Mouse (Mus musculus) megakaryocyte progenitor cell, adult 5-6 weeks (primary cell): ENCODE results near the gene Cnfn. TPM values are rescaled to one million over a fixed set of nuclear protein-coding genes. Genes with fewer than 3 reads are reported as not detected.
"Not testable (repeated sequence)": the region's sequence is repeated elsewhere in the genome, so short reads cannot be mapped to it uniquely, and the experiment has no call there.

Experiments used
- ATAC-seq: replicated peaks from 2 replicates; pipeline ENCODE4 v1.8.0; 2016; ENCODE audit warnings: mild to moderate bottlenecking, moderate TSS enrichment, inconsistent platforms; ENCODE audit not compliant: poor library complexity
- total RNA-seq, 2 experiments: library from RNA; stranded (forward) in 1 of 2; stranded (reverse) in 1 of 2; fragments of 157-497, 149-512 nt in 1 of 2; fragments of 200-1000 nt in 1 of 2; gene quantifications; 2 replicates each; pipeline versions ENCODE4 v1.2.3 to v1.2.4; 2015 to 2017

Gene Cnfn
- total RNA-seq, 2 experiments from 2014 or later: not detected

- peak; percentile 44 for ATAC-seq
Measured at GRCm38 (mm10) chr7:25367632-25368293, 1.8 kb downstream of the Cnfn start.

GRCm38 (mm10) chr7:25365937-25366625 lies 3.4 kb downstream of the Cnfn start:
- no peak for ATAC-seq

- no peak for ATAC-seq
Measured at GRCm38 (mm10) chr7:25363632-25364031, 5.9 kb downstream of the Cnfn start.

DNA sequence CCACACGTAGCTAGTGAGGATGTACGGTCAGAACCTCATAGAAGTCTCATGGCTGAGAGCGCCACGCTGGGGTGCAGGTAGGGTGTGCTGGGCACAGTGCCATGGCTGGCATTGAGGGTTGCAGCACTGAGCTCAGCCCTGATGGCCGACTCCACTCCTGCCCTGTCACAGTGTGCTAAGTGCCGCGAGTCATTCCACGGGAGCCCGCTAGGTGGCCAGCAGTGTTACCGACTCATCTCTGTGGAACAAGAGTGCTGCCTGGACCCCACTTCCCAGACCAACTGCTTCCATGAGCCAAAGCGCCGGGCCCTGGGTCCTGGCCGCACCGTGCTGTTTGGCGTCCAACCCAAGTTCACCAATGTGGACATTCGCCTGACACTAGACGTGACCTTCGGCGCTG lies 6.4 kb downstream of the Cnfn start:
- ATAC-seq: peak; percentile 23

DNA sequence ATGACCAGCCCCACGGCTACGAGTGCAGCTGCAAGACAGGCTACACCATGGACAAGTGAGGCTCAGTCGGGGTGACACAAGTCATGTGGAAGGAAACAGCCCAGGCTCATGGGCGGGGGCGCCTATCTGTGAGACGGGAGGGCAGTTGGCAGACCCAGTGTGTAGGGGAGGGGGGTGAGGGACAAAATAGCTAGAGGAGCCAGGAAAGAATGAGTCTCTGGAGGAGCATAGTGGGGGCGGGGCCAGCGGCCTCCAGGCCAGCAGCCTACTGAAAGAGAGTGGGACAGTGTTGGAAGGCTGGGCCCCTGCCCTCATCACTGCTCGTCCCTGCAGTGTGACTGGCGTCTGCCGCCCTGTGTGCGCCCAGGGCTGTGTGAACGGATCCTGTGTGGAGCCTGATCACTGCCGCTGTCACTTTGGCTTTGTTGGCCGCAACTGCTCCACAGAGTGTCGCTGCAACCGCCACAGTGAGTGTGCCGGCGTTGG lies 10.8 kb downstream of the Cnfn start:
- no peak for ATAC-seq

GRCm38 (mm10) chr7:25348861-25349260 lies 20.7 kb downstream of the Cnfn start:
- ATAC-seq: no peak

GRCm38 (mm10) chr7:25341000-25341784 lies 28.3 kb downstream of the Cnfn start:
- ATAC-seq: no peak

DNA sequence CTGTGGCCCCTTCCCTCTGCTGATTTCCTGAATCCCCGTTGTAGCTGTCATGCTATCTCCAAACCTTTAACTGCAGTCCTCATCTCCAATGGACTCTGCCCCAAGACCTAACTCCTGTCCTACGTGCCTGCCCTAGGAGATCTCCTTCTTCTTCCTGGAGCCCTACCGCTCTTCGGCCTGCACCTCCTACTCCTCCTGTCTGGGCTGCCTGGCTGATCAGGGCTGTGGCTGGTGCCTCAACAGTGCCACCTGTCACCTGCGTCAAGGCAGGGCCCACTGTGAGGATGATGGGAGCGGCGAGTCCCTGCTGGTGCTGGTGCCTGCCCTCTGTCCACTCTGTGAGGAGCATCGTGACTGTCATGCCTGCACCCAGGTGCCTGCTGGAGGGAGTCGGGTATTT lies 30.2 kb downstream of the Cnfn start:
- no peak for ATAC-seq

GRCm38 (mm10) chr7:25334472-25334871 lies 35.1 kb downstream of the Cnfn start:
- ATAC-seq: no peak

DNA sequence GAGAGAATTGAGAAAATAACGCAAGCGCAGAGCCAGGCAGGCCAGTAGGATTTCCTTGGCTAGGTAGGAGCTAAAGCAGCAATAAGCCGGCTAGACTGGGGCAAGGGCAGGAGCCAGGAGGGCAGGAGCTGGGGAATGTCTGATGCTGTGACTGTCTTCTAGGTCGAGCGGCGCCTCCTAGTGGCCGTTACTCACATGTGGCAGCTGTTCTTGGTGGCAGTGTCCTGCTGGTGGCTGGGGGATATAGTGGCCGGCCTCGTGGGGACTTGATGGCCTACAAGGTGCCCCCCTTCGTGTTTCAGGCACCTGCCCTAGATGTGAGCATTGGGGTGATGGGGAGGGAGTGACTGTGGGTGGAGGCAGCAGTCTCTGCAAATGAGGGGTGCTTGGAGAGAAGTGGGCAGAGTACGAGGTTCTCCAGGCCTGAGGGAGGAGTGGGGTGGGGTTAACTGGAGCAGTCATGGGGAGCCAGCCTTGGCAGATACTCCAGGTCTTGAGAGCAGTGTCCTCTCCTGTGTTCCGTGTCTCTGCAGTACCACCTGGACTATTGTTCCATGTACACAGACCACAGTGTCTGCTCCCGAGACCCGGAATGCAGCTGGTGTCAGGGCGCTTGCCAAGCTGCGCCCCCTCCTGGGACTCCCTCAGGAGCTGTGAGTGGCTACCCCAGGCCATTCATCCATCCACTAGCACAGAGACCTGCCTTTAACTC lies 35.8 kb downstream of the Cnfn start:
- peak; percentile 96 for ATAC-seq

- ATAC-seq: no peak
Measured at GRCm38 (mm10) chr7:25326233-25326632, 43.3 kb downstream of the Cnfn start.

DNA sequence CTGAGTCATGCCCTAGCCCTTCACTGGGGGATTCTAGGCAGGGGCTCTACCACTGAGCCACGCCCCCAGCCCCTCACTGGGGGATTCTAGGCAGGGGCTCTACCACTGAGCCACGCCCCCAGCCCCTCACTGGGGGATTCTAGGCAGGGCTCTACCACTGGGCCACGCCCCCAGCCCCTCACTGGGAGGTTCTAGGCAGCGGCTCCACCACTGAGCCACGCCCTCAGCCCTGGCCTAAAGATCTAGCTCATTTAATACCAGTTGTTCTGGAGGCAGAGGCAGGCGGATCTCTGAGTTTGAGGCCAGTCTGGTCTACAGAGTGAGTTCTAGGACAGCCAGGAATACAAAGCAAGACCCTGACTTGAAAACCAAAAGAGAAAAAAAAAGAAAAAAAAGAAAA lies 44.1 kb downstream of the Cnfn start:
- not testable (repeated sequence) for ATAC-seq

- 0 out of 2 replicates have a peak, but pooled peaks have one; percentile 34 for ATAC-seq
Measured at GRCm38 (mm10) chr7:25323219-25323618, 46.3 kb downstream of the Cnfn start.

- no peak for ATAC-seq
Measured at GRCm38 (mm10) chr7:25322058-25322484, 47.5 kb downstream of the Cnfn start.

Other genes starting within 250 kb of the Cnfn start
- 13.8 and 18.1 TPM in 2 replicates for gene Pou2f2, start 190.0 kb downstream of the Cnfn start, total RNA-seq (2015)
- 2.1 and 4.1 TPM in 2 replicates for gene Pou2f2, start 190.0 kb downstream of the Cnfn start, total RNA-seq (2017)
- gene Dedd2, start 149.1 kb downstream of the Cnfn start, total RNA-seq (2015): 10.7 and 11.0 TPM in 2 replicates
- gene Dedd2, start 149.1 kb downstream of the Cnfn start, total RNA-seq (2017): 14.5 and 17.2 TPM in 2 replicates
- 7.2 and 7.6 TPM in 2 replicates for gene Zfp526, start 148.3 kb downstream of the Cnfn start, total RNA-seq (2015)
- gene Zfp526, start 148.3 kb downstream of the Cnfn start, total RNA-seq (2017): 7.5 and 7.6 TPM in 2 replicates
- 84.9 and 93.2 TPM in 2 replicates for gene Gsk3a, start 131.9 kb downstream of the Cnfn start, total RNA-seq (2015)
- gene Gsk3a, start 131.9 kb downstream of the Cnfn start, total RNA-seq (2017): 57.8 and 60.3 TPM in 2 replicates
- 5.2 and 5.6 TPM in 2 replicates for gene Erf, start 119.0 kb downstream of the Cnfn start, total RNA-seq (2015)
- gene Erf, start 119.0 kb downstream of the Cnfn start, total RNA-seq (2017): 6.6 and 6.9 TPM in 2 replicates
- 67.4 and 67.8 TPM in 2 replicates for gene Cic, start 102.0 kb downstream of the Cnfn start, total RNA-seq (2015)
- 19.0 and 24.4 TPM in 2 replicates for gene Cic, start 102.0 kb downstream of the Cnfn start, total RNA-seq (2017)
- gene Pafah1b3, start 71.7 kb downstream of the Cnfn start, total RNA-seq (2015): 10.9 and 20.0 TPM in 2 replicates
- gene Pafah1b3, start 71.7 kb downstream of the Cnfn start, total RNA-seq (2017): 14.7 and 15.0 TPM in 2 replicates
- gene Prr19, start 68.3 kb downstream of the Cnfn start, total RNA-seq (2015): not detected in 2 replicates
- not detected in 2 replicates for gene Prr19, start 68.3 kb downstream of the Cnfn start, total RNA-seq (2017)
- gene Tmem145, start 63.6 kb downstream of the Cnfn start, total RNA-seq (2015): not detected in 2 replicates
- not detected in 2 replicates for gene Tmem145, start 63.6 kb downstream of the Cnfn start, total RNA-seq (2017)
- 2.2 and 2.5 TPM in 2 replicates for gene Megf8, start 52.6 kb downstream of the Cnfn start, total RNA-seq (2015)
- 3.5 and 3.9 TPM in 2 replicates for gene Megf8, start 52.6 kb downstream of the Cnfn start, total RNA-seq (2017)
- gene Lipe, start 29.0 kb upstream of the Cnfn start, total RNA-seq (2015): 8.3 and 9.8 TPM in 2 replicates
- 7.2 and 7.4 TPM in 2 replicates for gene Lipe, start 29.0 kb upstream of the Cnfn start, total RNA-seq (2017)
- not detected in 2 replicates for gene Cxcl17, start 43.2 kb upstream of the Cnfn start, total RNA-seq (2015)
- not detected in 2 replicates for gene Cxcl17, start 43.2 kb upstream of the Cnfn start, total RNA-seq (2017)
- 62.9 and 87.1 TPM in 2 replicates for gene Ceacam1, start 107.9 kb upstream of the Cnfn start, total RNA-seq (2015)
- 21.0 and 23.6 TPM in 2 replicates for gene Ceacam1, start 107.9 kb upstream of the Cnfn start, total RNA-seq (2017)
- gene Ceacam2, start 170.1 kb upstream of the Cnfn start, total RNA-seq (2015): 0.07 TPM in 1 of 2 replicates, not detected in the other
- 0.46 TPM in 1 of 2 replicates, not detected in the other for gene Ceacam2, start 170.1 kb upstream of the Cnfn start, total RNA-seq (2017)
- gene Erich4, start 246.2 kb upstream of the Cnfn start, total RNA-seq (2015): not detected in 2 replicates
- not detected in 2 replicates for gene Erich4, start 246.2 kb upstream of the Cnfn start, total RNA-seq (2017)
- 24.5 and 30.0 TPM in 2 replicates for gene Dmac2, start 249.7 kb upstream of the Cnfn start, total RNA-seq (2015)
- gene Dmac2, start 249.7 kb upstream of the Cnfn start, total RNA-seq (2017): 34.0 and 34.9 TPM in 2 replicates